Mouse (Mus musculus): ENCODE results near the gene Tecpr2. TPM values are rescaled to one million over a fixed set of nuclear protein-coding genes. Genes with fewer than 3 reads are reported as not detected.

The Tecpr2 gene
- total and polyA plus RNA-seq, 3 experiments, result 5.8 to 5.9 TPM; not detected in 1

GRCm38 (mm10) chr12:111009615-111010257 is 120.7 kb downstream of the Tecpr2 start:
- TF ChIP-seq EP300 (IDR thresholded peaks at IDR 0.05; ENCODE audit: low read depth in 1 of 2, low read length in 2 of 2) (peak; percentile 60 to 80; a peak in 3 of 4 replicates), ETS1 (IDR thresholded peaks at IDR 0.05; ENCODE audit: low read depth, low read length) (peak; percentile 60), MYC (IDR thresholded peaks at IDR 0.05; ENCODE audit: low read depth, low read length) (no peak), ZC3H11A (IDR thresholded peaks at IDR 0.05; ENCODE audit: low read depth, low read length) (no peak), KAT2A (conservative IDR thresholded peaks at IDR 0.05; ENCODE audit: low read depth, low read length) (no peak), HCFC1 (IDR thresholded peaks at IDR 0.05; ENCODE audit: low read depth, low read length) (no peak), MEF2A (IDR thresholded peaks at IDR 0.05; ENCODE audit: extremely low read depth, insufficient replicate concordance, low read depth, low read length, poor library complexity, severe bottlenecking) (no peak), MYB (IDR thresholded peaks at IDR 0.05; ENCODE audit: low read depth, low read length) (no peak), SIN3A (IDR thresholded peaks at IDR 0.05; ENCODE audit: low read length) (peak; percentile 62; the same call in 1 of the 2 replicates), GABPA (IDR thresholded peaks at IDR 0.05; ENCODE audit: low read depth, low read length) (no peak), TBP (IDR thresholded peaks at IDR 0.05; ENCODE audit: low read depth, low read length) (0 out of 2 replicates have a peak, but pooled peaks have one; percentile 12), MAFK (IDR thresholded peaks at IDR 0.05; ENCODE audit: borderline replicate concordance, low read depth, low read length) (no peak), GATA1 (IDR thresholded peaks at IDR 0.05; ENCODE audit: low read depth, low read length) (peak; percentile 62), ELF1 (IDR thresholded peaks at IDR 0.05; ENCODE audit: low read depth, low read length) (no peak), POLR2AphosphoS2 (IDR thresholded peaks at IDR 0.05; ENCODE audit: low read length) (no peak), BHLHE40 (IDR thresholded peaks at IDR 0.05; ENCODE audit: borderline replicate concordance, low read depth, low read length) (no peak), MAX (IDR thresholded peaks at IDR 0.05; ENCODE audit: low read length) (0 out of 2 replicates have a peak, but pooled peaks have one; percentile 25), TCF12 (IDR thresholded peaks at IDR 0.05; ENCODE audit: low read depth, low read length) (peak; percentile 70), USF1 (IDR thresholded peaks at IDR 0.05; ENCODE audit: low read depth, low read length) (no peak)
- H3K79me2 ChIP-seq (ENCODE audit: control insufficient read depth, insufficient read depth, low read length, poor library complexity), result no peaks in the 10 kb centered on the region
- H3K36me3 ChIP-seq (ENCODE audit: control insufficient read depth in 1 of 2, insufficient read depth in 2 of 2, low read length in 2 of 2), result peaks cover 0 to 31% of the 10 kb centered on the region in 2 experiments; a peak in 2 of 4 replicates
- H3K27me3 ChIP-seq (ENCODE audit: control insufficient read depth in 1 of 2, insufficient read depth in 2 of 2, low read length in 2 of 2), result no peaks in the 10 kb centered on the region
- H3K4me1 ChIP-seq (ENCODE audit: control insufficient read depth in 1 of 2, insufficient read depth in 2 of 2, low read length in 2 of 2), result peaks cover 26 to 38% of the 10 kb centered on the region in 2 experiments
- H3K9me3 ChIP-seq (replicated peaks; ENCODE audit: insufficient read depth, low read length), result no peaks in the 10 kb centered on the region
- H3K9ac ChIP-seq (ENCODE audit: control insufficient read depth, low read depth, low read length, poor library complexity, severe bottlenecking), result peak overlapping the region; percentile 64
- H3K4me3 ChIP-seq (ENCODE audit: control insufficient read depth in 1 of 2, insufficient read depth in 1 of 2, low read depth in 2 of 2, low read length in 2 of 2), result peak overlapping the region; percentile 16 to 20; a peak in 1 of 4 replicates
- H3K27ac ChIP-seq (ENCODE audit: control insufficient read depth, low read depth, low read length), result peak overlapping the region; percentile 78
- DNase-seq (ENCODE audit: low read depth, low spot score), result peak; percentile 67

- Histone ChIP-seq H3K4me3 (ENCODE audit: control insufficient read depth in 1 of 2, insufficient read depth in 1 of 2, low read depth in 2 of 2, low read length in 2 of 2) (no peak overlapping the region), H3K9ac (ENCODE audit: control insufficient read depth, low read depth, low read length, poor library complexity, severe bottlenecking) (no peak overlapping the region)
These were observed 127.7 kb downstream of the Tecpr2 start for GRCm38 (mm10) chr12:111016807-111017206.

More at GRCm38 (mm10) chr12:111016807-111017206, 127.7 kb downstream of the Tecpr2 start:
- no peak for DNase-seq (ENCODE audit: low read depth, low spot score)
- TF ChIP-seq CTCF (IDR thresholded peaks at IDR 0.05 in 2 of 3, conservative IDR thresholded peaks at IDR 0.05 in 1 of 3; ENCODE audit: control insufficient read depth in 1 of 3, insufficient read depth in 1 of 3, low read depth in 2 of 3, low read length in 3 of 3, poor library complexity in 1 of 3, severe bottlenecking in 1 of 3), result no peak
- TF ChIP-seq POLR2AphosphoS2 (IDR thresholded peaks at IDR 0.05; ENCODE audit: low read length), result no peak
- peak; percentile 84 for TF ChIP-seq ZNF384 (IDR thresholded peaks at IDR 0.05; ENCODE audit: low read depth, low read length)
- Histone ChIP-seq H3K9me3 (replicated peaks; ENCODE audit: insufficient read depth, low read length) (no peaks in the 10 kb centered on the region), H3K36me3 (ENCODE audit: control insufficient read depth in 1 of 2, insufficient read depth in 2 of 2, low read length in 2 of 2) (no peaks in the 10 kb centered on the region), H3K27ac (ENCODE audit: control insufficient read depth, low read depth, low read length) (no peak overlapping the region), H3K4me1 (ENCODE audit: control insufficient read depth in 1 of 2, insufficient read depth in 2 of 2, low read length in 2 of 2) (peaks cover 0 to 9% of the 10 kb centered on the region in 2 experiments; a peak in 1 of 4 replicates), H3K79me2 (ENCODE audit: control insufficient read depth, insufficient read depth, low read length, poor library complexity) (no peaks in the 10 kb centered on the region), H3K27me3 (ENCODE audit: control insufficient read depth in 1 of 2, insufficient read depth in 2 of 2, low read length in 2 of 2) (no peaks in the 10 kb centered on the region)

Data from MEL (cell line).